Mouse (Mus musculus): ENCODE measurements around the gene Utp4.
"Not testable (repeated sequence)": the region's sequence is repeated elsewhere in the genome, so short reads cannot be mapped to it uniquely, and the experiment has no call there.

Gene Utp4

GRCm38 (mm10) chr8:106905727-106906480 is 12.5 kb downstream of the Utp4 start:
- no peak for DNase-seq (ENCODE audit: low spot score)

GRCm38 (mm10) chr8:106906635-106907034 is 13.2 kb downstream of the Utp4 start:
- no peak for DNase-seq (ENCODE audit: low spot score)

GRCm38 (mm10) chr8:106907450-106907849 is 14.0 kb downstream of the Utp4 start:
- no peak for DNase-seq (ENCODE audit: low spot score)

GRCm38 (mm10) chr8:106908291-106908690 is 14.9 kb downstream of the Utp4 start:
- no peak for DNase-seq (ENCODE audit: low spot score)

GRCm38 (mm10) chr8:106913631-106914030 is 20.2 kb downstream of the Utp4 start:
- no peak for DNase-seq (ENCODE audit: low spot score)

- no peak for DNase-seq (ENCODE audit: low spot score)
These were observed 26.4 kb downstream of the Utp4 start for GRCm38 (mm10) chr8:106919721-106920394.

GRCm38 (mm10) chr8:106920395-106920741 is 26.9 kb downstream of the Utp4 start:
- no peak for DNase-seq (ENCODE audit: low spot score)

- DNase-seq (ENCODE audit: low spot score) = no peak
These were observed 30.6 kb downstream of the Utp4 start for GRCm38 (mm10) chr8:106924057-106924456.

GRCm38 (mm10) chr8:106924904-106925349 is 31.5 kb downstream of the Utp4 start:
- DNase-seq (ENCODE audit: low spot score) = no peak

GRCm38 (mm10) chr8:106925446-106925845 is 32.0 kb downstream of the Utp4 start:
- no peak for DNase-seq (ENCODE audit: low spot score)

GRCm38 (mm10) chr8:106927247-106927646 is 33.8 kb downstream of the Utp4 start:
- no peak for DNase-seq (ENCODE audit: low spot score)

- not testable (repeated sequence) for DNase-seq (ENCODE audit: low spot score)
These were observed 34.7 kb downstream of the Utp4 start for GRCm38 (mm10) chr8:106928182-106928581.

GRCm38 (mm10) chr8:106929155-106929913 is 35.9 kb downstream of the Utp4 start:
- DNase-seq (ENCODE audit: low spot score) = no peak

- no peak for DNase-seq (ENCODE audit: low spot score)
These were observed 36.5 kb downstream of the Utp4 start for GRCm38 (mm10) chr8:106929921-106930320.

GRCm38 (mm10) chr8:106932376-106933065 is 39.1 kb downstream of the Utp4 start:
- DNase-seq (ENCODE audit: low spot score) = no peak

GRCm38 (mm10) chr8:106933506-106934143 is 40.2 kb downstream of the Utp4 start:
- DNase-seq (ENCODE audit: low spot score) = no peak

- DNase-seq (ENCODE audit: low spot score) = no peak
These were observed 41.0 kb downstream of the Utp4 start for GRCm38 (mm10) chr8:106934226-106934977.

- peak; percentile 96 for DNase-seq (ENCODE audit: low spot score)
These were observed 42.0 kb downstream of the Utp4 start, which contains the start of gene Sntb2 for GRCm38 (mm10) chr8:106935324-106935869. Gene Sntb2, plus strand, starts transcription at chr8:106935750.

- peak; percentile 62 for DNase-seq (ENCODE audit: low spot score)
These were observed 42.6 kb downstream of the Utp4 start for GRCm38 (mm10) chr8:106935899-106936477.

GRCm38 (mm10) chr8:106936478-106937051 is 43.1 kb downstream of the Utp4 start:
- peak; percentile 65 for DNase-seq (ENCODE audit: low spot score)

All from MN1 (cell line).